Comparison of ENCODE assay signal across 8 mouse cellular contexts in the genomic region with DNA sequence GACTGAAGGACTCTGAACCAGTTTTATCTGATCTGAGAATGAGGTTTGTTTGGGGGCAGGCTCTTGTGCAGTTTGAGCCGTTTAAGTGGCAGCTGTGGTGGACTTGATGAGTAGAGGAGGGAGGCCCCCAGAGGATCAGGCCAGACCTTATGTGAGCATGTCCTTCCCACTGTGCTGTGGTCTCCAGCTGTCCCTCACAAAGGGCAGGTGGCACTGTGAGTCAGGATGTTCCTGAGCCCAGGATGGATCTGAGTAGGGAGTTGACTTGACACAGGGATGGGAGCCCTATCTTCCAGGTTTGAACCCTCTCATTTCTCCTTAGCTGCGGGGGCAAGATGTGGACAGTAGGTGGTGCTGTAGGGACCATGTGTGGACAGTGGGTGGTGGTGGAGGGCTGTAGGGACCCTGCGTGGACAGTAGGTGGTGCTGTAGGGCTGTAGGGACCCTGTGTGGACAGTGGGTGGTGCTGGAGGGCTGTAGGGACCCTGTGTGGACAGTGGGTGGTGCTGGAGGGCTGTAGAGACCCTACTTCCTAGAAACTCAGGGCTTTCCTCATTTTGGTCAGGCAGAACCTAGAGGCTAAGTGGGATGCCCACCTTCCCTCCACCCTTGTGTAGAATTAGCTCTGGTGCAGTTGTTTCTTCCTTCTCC. TPM values are rescaled to one million over a fixed set of nuclear protein-coding genes. Genes with fewer than 3 reads are reported as not detected.
DNase-seq lines count a peak whose midpoint lies in the region; ATAC-seq lines count a peak whose summit lies in the region.

No protein-coding gene starts in this region.

- ATAC-seq in forebrain, embryonic 15.5 days (replicated peaks): peak; percentile 97
- peak; percentile 98 for ATAC-seq in lung, embryonic 16.5 days (ENCODE audit: low read depth)

- H3K4me2 ChIP-seq in forebrain, embryonic 15.5 days (replicated peaks): no peak overlapping the region
- no peak overlapping the region for H3K4me2 ChIP-seq in lung, embryonic 16.5 days (ENCODE audit: low read depth, low read length)

- DNase-seq in MEL-GATA-1-ER (ENCODE audit: extremely low read depth, low read depth): peak; percentile 79
- peak; percentile 59 for DNase-seq in cerebellum, adult 11 months
- peak; percentile 65 to 68 for DNase-seq in heart, postnatal 36 days
- peak; percentile 59 to 75 for DNase-seq in layer of hippocampus, adult 18-20 months (ENCODE audit: low spot score in 2 of 2)
- DNase-seq in ovary, postnatal 36 days (ENCODE audit: low spot score): peak; percentile 74
- DNase-seq in thymus, postnatal 14 days: peak; percentile 82

- H3K9me3 ChIP-seq in forebrain, embryonic 15.5 days: no peaks in the 10 kb centered on the region
- no peaks in the 10 kb centered on the region for H3K9me3 ChIP-seq in lung, embryonic 16.5 days (ENCODE audit: control insufficient read depth, low read length)

- intact Hi-C loops in heart, postnatal 36 days (cut with DNase I): loop anchor here (1.0 to 10.0 kb wide), 2 partner anchors 392 to 588 kb away; no protein-coding TSS in a partner anchor

- no peaks in the 10 kb centered on the region for H3K27me3 ChIP-seq in forebrain, embryonic 15.5 days
- H3K27me3 ChIP-seq in lung, embryonic 16.5 days (ENCODE audit: control insufficient read depth, insufficient read depth, low read depth, low read length): no peaks in the 10 kb centered on the region

- 24% methylated on average over 3 of the region's 3 CpGs for WGBS in forebrain, embryonic 15.5 days
- 12% methylated on average over 3 of the region's 3 CpGs for WGBS in lung, embryonic 16.5 days

- H3K9ac ChIP-seq in forebrain, embryonic 15.5 days (replicated peaks): no peak overlapping the region
- H3K9ac ChIP-seq in lung, embryonic 16.5 days (ENCODE audit: low read length): no peak overlapping the region

- H3K4me3 ChIP-seq in forebrain, embryonic 15.5 days: no peak overlapping the region
- no peak overlapping the region for H3K4me3 ChIP-seq in lung, embryonic 16.5 days (ENCODE audit: low read length)

- no peak overlapping the region for H3K27ac ChIP-seq in forebrain, embryonic 15.5 days (replicated peaks)
- no peak overlapping the region for H3K27ac ChIP-seq in lung, embryonic 16.5 days (ENCODE audit: low read length)

- no peaks in the 10 kb centered on the region for H3K36me3 ChIP-seq in forebrain, embryonic 15.5 days
- no peaks in the 10 kb centered on the region for H3K36me3 ChIP-seq in lung, embryonic 16.5 days (ENCODE audit: control insufficient read depth, insufficient read depth, low read length)

- no peaks in the 10 kb centered on the region for H3K4me1 ChIP-seq in forebrain, embryonic 15.5 days
- H3K4me1 ChIP-seq in lung, embryonic 16.5 days (replicated peaks; ENCODE audit: control insufficient read depth, insufficient read depth, low read length): no peaks in the 10 kb centered on the region

RNA-seq across cellular contexts. Expression of a gene that starts 18.5 kb away (rescaled TPM):
- 111 and 121 TPM in 2 replicates for polyA plus RNA-seq in forebrain, embryonic 15.5 days (2015; fragmentation: Nextera tagmentation; extraction: Ambion mirVana)
- 10 to 100 TPM; 26.4 to 28.3 TPM for total RNA-seq in heart, postnatal 36 days (2021)
- 10 to 100 TPM; 67.9 to 72.8 TPM for total RNA-seq in layer of hippocampus, adult 18-20 months (2021)
- 16.5 and 17.1 TPM in 2 replicates for polyA plus RNA-seq in lung, embryonic 16.5 days (2015; fragmentation: Nextera tagmentation; extraction: Ambion mirVana)

RNA-seq across cellular contexts. Expression of a gene that starts 24.3 kb away (rescaled TPM):
- polyA plus RNA-seq in forebrain, embryonic 15.5 days (2015; fragmentation: Nextera tagmentation; extraction: Ambion mirVana): not detected in 2 replicates
- not detected for total RNA-seq in heart, postnatal 36 days (2021)
- total RNA-seq in layer of hippocampus, adult 18-20 months (2021): not detected
- not detected in 2 replicates for polyA plus RNA-seq in lung, embryonic 16.5 days (2015; fragmentation: Nextera tagmentation; extraction: Ambion mirVana)

RNA-seq across cellular contexts. Expression of a gene that starts 42.6 kb away (rescaled TPM):
- polyA plus RNA-seq in forebrain, embryonic 15.5 days (2015; fragmentation: Nextera tagmentation; extraction: Ambion mirVana): 3.4 and 3.9 TPM in 2 replicates
- total RNA-seq in heart, postnatal 36 days (2021): 10 to 100 TPM; 69.1 to 71.6 TPM
- 1 to 10 TPM; 2.1 to 2.5 TPM for total RNA-seq in layer of hippocampus, adult 18-20 months (2021)
- 43.0 and 44.8 TPM in 2 replicates for polyA plus RNA-seq in lung, embryonic 16.5 days (2015; fragmentation: Nextera tagmentation; extraction: Ambion mirVana)

Comparison
In these comparisons a context has a peak if more than half of its experiments do, and no peak if none do; other contexts are left out.
1. RNA of a gene that starts 42.6 kb away (total RNA-seq): 69.1 to 71.6 TPM in heart, postnatal 36 days; 2.1 to 2.5 TPM in layer of hippocampus, adult 18-20 months; every median in the first group is over 10 times any median in the second.
2. Peak in every context shown above with its lines, with median percentiles within 50 percentile points of each other: DNase-seq.